Mouse (Mus musculus): Measurements from ENCODE around the gene Far2.

Far2 gene

DNA sequence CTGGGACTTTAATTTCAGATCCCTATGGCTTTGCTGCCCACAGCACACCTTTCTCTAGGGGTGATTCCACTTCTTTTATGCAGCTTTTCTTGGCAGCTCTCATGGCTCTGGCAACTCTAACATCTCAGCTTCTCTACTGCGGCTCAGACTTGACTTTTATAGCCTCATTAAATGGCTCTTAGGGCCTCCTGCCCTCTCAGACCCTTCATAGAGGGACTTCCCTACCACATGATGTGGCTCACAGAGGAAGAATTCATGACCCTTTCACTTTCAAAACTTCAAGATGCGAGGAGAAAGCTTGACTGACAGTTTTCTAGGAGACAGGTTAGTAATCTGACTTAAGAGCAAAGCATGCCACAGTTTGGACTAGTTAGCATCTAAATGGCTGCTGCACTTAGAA is 175.6 kb downstream of the Far2 start:
- DNase-seq, result no peak

DNA sequence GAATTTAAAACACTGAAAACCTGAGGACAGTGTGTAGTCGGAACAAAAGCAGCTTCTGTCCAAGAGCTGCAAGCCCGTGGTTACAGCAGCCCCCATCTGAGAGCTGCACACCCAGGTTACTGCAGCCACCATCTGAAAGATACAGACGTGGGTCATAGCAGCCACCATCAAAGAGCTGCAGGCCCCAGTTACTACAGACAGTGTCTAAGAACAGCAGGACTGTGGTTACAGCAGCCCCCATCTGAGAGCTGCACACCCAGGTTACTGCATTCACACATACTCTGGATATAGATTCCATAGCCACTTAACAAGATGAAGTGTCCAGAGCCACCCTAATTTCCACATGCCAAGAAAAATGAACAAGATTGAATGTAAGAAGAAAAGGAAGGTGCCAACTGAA is 180.5 kb downstream of the Far2 start:
- DNase-seq, result no peak

Measured in kidney, postnatal 14 days (tissue).